ENCODE assay signal across 18 mouse cellular contexts in the genomic region with DNA sequence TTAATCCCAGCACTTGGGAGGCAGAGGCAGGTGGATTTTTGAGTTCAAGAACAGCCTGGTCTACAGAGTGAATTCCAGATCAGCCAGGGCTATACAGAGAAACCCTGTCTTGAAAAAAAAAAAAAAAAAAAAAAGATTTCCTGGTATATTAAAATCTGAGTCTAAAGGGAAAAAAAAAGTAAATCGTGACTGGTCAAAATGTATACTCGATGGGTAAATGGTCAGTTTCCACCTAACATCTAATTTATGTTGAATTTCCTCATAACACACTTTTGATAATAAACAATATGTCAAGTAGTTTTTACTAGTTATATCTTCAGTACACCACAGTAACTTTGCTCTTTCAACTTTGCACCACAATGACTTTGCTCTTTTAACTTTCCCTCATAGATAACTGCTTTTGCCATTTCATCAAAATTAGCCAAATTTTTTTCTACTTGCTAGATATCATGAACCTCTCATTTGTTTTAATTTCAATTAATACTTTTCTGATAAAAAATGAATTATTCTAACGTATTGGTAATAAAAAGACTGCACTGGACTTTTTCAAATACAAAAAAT.
"Had no signal": no experiment of that assay in that cellular context is flagged by ENCODE, and none has a peak within 500 bp of the region (broad histone marks: within the 10 kb centered on the region; RNA-seq: fewer than 3 reads in every experiment).

No protein-coding gene starts in this region.

- ATAC-seq: midbrain, embryonic 13.5 days; midbrain, embryonic 15.5 days had no signal

- H3K36me3 ChIP-seq: midbrain, embryonic 13.5 days; midbrain, embryonic 15.5 days; neural tube, embryonic 13.5 days; neural tube, embryonic 15.5 days had no signal

- H3K4me2 ChIP-seq: lung, embryonic 14.5 days; midbrain, embryonic 11.5 days; midbrain, embryonic 13.5 days; midbrain, embryonic 15.5 days; neural tube, embryonic 13.5 days; neural tube, embryonic 15.5 days had no signal

- H3K9ac ChIP-seq: lung, embryonic 14.5 days; midbrain, embryonic 13.5 days; midbrain, embryonic 15.5 days; neural tube, embryonic 13.5 days; neural tube, embryonic 15.5 days had no signal

- H3K4me1 ChIP-seq: megakaryocyte, embryonic 14.5 days; midbrain, embryonic 13.5 days; midbrain, embryonic 15.5 days; neural tube, embryonic 13.5 days; neural tube, embryonic 15.5 days had no signal

- H3K27ac ChIP-seq: midbrain, embryonic 13.5 days; midbrain, embryonic 15.5 days; neural tube, embryonic 13.5 days; neural tube, embryonic 15.5 days had no signal

- DNase-seq: lung, adult 18-20 months; lung, embryonic 14.5 days; lung, postnatal 10 days; lung, postnatal 4 days; retina, postnatal 1 day; right cerebral cortex, adult 18-20 months; right cerebral cortex, postnatal 25 days; right cerebral cortex, postnatal 4 days; spleen, adult 18-20 months; thymus, adult 2 months; thymus, postnatal 25 days; thymus, postnatal 4 days had no signal

- H3K9me3 ChIP-seq: megakaryocyte, embryonic 14.5 days; midbrain, embryonic 13.5 days; midbrain, embryonic 15.5 days; neural tube, embryonic 13.5 days; neural tube, embryonic 15.5 days had no signal

- H3K27me3 ChIP-seq: megakaryocyte, embryonic 14.5 days; midbrain, embryonic 13.5 days; midbrain, embryonic 15.5 days; neural tube, embryonic 13.5 days; neural tube, embryonic 15.5 days had no signal

- H3K4me3 ChIP-seq: megakaryocyte, embryonic 14.5 days; midbrain, embryonic 13.5 days; midbrain, embryonic 15.5 days; neural tube, embryonic 13.5 days; neural tube, embryonic 15.5 days had no signal
